Mouse (Mus musculus): ENCODE results near the gene Col5a1.

GRCm38 (mm10) chr2:28000660-28001059 lies 114.4 kb downstream of the Col5a1 start:
- no peak for TF ChIP-seq POLR2A (IDR thresholded peaks at IDR 0.05; ENCODE audit: control insufficient read depth, extremely low read depth, insufficient read depth, low read length, poor library complexity)
- no peak for TF ChIP-seq CTCF (IDR thresholded peaks at IDR 0.05; ENCODE audit: borderline replicate concordance, control insufficient read depth, extremely low read depth, insufficient read depth, low read length, poor library complexity)

All from thymus, adult 2 months (tissue).